Mouse (Mus musculus) neural tube, embryonic 15.5 days (tissue): Measurements from ENCODE around the gene Cux1. TPM values are rescaled to one million over a fixed set of nuclear protein-coding genes. Genes with fewer than 3 reads are reported as not detected.

ENCODE experiments used
- microRNA-seq: library from miRNA; unstranded; fragments of <30 nt; microRNA quantifications from one replicate; pipeline ENCODE4, GENCODE M21; 2017
- polyA plus RNA-seq: library from polyadenylated mRNA; unstranded; fragments of >200 nt; fragmentation: Nextera tagmentation; extraction: Ambion mirVana; gene quantifications from 2 replicates; pipeline ENCODE4 v1.2.1, GENCODE M21; 2015

Gene Cux1
- polyA plus RNA-seq, 1 experiment from 2014 or later = 87.8 TPM

Small RNAs within 50 kb of the gene (microRNA-seq; reads per million reads assigned to microRNA genes)
- not detected for gene Mir721

Other genes starting within 250 kb of the Cux1 start
- gene Myl10, start 125.7 kb upstream of the Cux1 start, polyA plus RNA-seq = 5.3 TPM in 1 of 2 replicates, not detected in the other